Mouse (Mus musculus): ENCODE measurements at regions not wholly inside any gene's neighbourhood (a gene's known extent, or its start where the extent isn't known, plus 50 kb on each side); places are given as distances from the start of the nearest gene placed in this dataset.

- no peak for ATAC-seq (replicated peaks; ENCODE audit: poor library complexity, severe bottlenecking)
Observed at GRCm38 (mm10) chr2:45287530-45288009, 170.4 kb upstream of the Zeb2 start.

GRCm38 (mm10) chr2:45283811-45284210 is 166.6 kb upstream of the Zeb2 start:
- ATAC-seq (replicated peaks; ENCODE audit: poor library complexity, severe bottlenecking) = no peak

DNA sequence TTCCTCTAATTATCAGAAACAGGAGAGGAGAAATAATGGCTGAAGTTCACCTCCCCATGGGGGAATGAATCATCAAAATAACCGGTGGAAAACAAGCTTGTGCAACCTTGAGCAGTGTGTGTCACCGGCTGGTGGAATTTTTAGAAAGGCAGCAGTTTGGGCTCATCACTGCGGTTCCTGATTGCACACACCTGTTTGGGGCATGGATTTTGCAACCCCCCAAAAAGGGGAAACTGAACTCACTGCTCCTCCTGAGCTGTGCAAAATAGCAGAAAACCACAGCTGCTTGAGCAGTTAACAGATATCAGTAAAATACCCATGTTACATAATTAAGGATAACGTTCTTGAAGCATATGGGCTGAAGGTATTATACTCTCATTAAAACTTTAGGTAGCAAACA is 162.3 kb upstream of the Zeb2 start:
- ATAC-seq (replicated peaks; ENCODE audit: poor library complexity, severe bottlenecking) = peak; percentile 81

GRCm38 (mm10) chr2:45277602-45278001 is 160.4 kb upstream of the Zeb2 start:
- peak; percentile 37 for ATAC-seq (replicated peaks; ENCODE audit: poor library complexity, severe bottlenecking)

DNA sequence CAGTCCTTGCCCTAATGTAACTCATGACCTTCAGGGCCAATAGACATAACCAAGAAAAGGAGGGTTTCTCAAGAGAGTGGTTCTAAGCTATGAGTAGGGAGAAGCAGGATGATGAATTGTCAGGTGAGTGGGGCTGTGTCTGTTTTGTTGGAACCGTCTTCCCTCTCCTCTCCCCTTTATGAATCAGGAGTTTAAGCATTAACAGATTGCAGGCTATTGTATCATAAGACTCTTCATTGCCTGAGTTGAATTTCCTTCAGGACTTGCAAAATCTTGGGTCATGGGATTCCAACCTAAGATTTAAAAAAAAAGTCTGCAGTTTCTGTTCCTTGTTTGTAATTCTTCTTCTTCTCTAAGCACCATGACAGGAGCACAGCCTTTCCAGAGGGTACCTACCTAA is 159.5 kb upstream of the Zeb2 start:
- ATAC-seq (replicated peaks; ENCODE audit: poor library complexity, severe bottlenecking) = peak; percentile 52

GRCm38 (mm10) chr2:45270035-45270434 is 152.8 kb upstream of the Zeb2 start:
- peak; percentile 84 for ATAC-seq (replicated peaks; ENCODE audit: poor library complexity, severe bottlenecking)

GRCm38 (mm10) chr2:45265819-45266218 is 148.6 kb upstream of the Zeb2 start:
- no peak for ATAC-seq (replicated peaks; ENCODE audit: poor library complexity, severe bottlenecking)

DNA sequence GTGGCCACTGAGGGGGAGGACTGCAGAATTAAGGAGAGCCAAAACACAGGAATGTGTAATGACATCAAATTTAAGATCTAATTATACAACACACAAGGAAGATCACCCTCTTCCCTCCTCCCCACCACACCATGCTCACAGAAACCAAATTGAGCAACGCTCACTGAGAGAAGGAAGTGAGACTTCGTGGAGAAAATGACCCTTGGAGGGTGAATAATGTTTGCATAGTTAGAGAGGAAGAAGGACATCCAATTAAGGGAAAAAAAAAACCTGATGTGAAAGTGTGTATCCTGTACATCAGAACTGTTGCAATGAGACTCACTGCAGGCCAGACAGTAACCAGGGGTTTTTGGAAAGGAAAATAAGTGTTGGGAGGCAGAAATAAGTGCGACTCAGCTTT is 144.8 kb upstream of the Zeb2 start:
- ATAC-seq (replicated peaks; ENCODE audit: poor library complexity, severe bottlenecking) = peak; percentile 99

DNA sequence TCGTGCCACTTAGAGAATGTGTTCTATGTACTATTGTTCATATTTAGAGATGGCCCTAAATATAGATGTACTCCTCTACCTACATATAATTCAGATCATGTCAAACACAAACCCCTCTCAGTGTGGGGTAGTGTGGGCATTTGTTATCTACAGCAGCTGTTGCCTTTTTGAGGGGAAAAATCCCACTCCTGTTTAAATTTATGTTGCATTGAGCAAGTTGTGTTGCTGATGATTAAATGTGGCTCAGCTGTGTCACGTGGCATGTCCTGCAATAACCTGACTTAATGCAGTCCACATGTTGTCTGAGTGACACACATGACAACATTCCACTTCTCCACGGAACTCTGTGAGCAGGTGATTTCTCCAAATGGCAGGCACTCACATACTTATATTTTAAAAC is 141.7 kb upstream of the Zeb2 start:
- ATAC-seq (replicated peaks; ENCODE audit: poor library complexity, severe bottlenecking) = no peak

GRCm38 (mm10) chr2:45256373-45256772 is 139.2 kb upstream of the Zeb2 start:
- no peak for ATAC-seq (replicated peaks; ENCODE audit: poor library complexity, severe bottlenecking)

DNA sequence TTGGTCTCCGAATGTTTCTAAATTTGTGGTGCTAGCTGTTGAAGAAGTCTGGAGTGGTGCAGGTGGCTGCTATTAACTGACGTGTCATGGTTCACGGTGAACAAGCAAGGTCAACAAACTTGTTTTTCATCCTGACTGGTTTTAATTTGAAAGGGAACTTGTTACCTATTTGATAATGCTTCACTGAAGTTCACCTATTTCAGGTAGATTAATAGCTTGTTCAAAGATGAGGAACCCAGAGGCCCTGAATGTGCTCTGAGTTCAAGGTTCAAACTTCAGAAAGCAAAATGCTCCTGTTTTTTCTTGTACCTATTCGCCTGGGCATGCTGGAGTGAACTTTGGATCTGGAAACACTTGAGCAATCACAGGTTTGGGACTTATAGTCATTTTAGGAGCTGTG is 136.7 kb upstream of the Zeb2 start:
- ATAC-seq (replicated peaks; ENCODE audit: poor library complexity, severe bottlenecking) = no peak

DNA sequence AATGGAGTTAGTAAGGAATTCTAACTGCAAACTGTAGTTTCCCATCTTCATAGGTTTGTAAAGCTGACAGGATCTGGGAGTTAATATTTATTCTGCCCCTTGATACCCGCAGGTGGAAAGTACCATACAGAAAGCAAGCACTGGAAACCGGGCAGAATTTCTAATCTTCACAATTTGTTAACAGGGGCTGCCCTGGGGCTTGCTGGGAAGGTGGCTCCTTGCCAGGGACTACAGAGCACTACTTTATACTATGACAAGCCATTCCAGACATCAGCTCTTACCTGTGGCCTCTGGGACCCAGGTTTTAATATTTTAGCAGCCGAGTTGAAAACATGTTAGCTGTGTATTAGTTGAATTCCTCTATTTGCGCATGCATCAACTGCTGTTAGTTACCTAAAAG is 135.1 kb upstream of the Zeb2 start:
- ATAC-seq (replicated peaks; ENCODE audit: poor library complexity, severe bottlenecking) = no peak

GRCm38 (mm10) chr2:45249658-45250057 is 132.5 kb upstream of the Zeb2 start:
- no peak for ATAC-seq (replicated peaks; ENCODE audit: poor library complexity, severe bottlenecking)

DNA sequence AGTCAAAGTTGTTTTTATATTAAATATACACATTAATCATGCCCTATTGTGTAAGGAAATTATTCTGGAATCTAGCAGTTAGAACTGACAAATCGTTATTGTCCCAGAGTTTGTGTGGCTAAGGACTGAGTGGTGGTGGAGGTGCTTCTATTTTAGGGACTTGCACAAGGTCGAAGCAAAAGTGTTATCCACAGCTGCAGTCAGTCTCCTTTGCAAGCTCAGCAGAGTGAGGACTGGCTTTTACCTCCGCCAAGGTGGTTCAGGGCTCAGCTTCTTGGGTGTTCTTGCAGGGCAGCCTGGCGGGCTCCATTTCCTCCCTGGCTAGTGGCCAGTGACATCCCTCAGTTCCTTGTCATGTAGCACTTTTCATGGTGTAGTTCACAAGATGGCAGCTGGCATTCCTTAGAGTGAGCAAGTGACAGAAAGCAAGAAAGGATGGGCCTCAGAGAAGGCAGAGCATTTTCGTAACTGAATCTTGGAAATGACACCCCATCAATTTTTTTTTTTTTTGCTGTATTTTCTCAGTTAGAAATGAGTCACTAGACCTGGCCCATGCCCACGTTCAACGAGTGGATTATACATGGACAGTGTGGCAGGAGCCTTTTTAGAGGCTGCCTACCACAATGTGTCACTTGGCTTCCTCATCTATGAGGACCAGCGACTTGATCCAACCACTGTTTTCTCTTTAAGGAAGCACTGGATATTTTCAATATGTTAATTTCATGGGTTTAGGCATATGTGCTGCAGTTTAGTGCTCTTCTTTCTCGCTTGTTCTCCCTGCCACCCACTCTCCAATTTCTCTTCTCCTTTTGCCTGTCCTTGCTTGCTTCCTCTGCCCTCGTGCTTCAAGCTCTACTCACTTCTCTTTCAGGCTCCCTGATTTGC is 129.1 kb upstream of the Zeb2 start:
- ATAC-seq (replicated peaks; ENCODE audit: poor library complexity, severe bottlenecking) = peak; percentile 90

DNA sequence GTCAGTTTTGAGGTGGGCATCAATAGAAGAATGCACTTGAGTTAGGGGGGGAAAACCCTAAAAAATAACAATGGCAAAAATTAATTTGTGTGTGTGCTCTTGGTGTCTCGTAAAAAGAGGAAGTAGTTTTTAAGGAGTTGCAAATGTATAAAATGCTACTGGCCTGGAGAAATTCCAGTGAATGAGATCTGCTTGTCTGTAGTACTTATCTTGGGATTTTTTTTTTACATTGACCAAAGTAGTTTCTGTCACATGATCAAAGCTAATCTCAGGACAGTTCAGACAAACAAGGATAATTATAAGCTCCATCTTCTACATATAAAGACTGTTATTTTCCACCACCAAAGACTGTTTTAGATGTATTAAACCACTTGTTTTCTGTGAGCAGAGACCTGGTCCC is 128.3 kb upstream of the Zeb2 start:
- 0 out of 2 replicates have a peak, but pooled peaks have one; percentile 28 for ATAC-seq (replicated peaks; ENCODE audit: poor library complexity, severe bottlenecking)

- no peak for ATAC-seq (replicated peaks; ENCODE audit: poor library complexity, severe bottlenecking)
Observed at GRCm38 (mm10) chr2:45244491-45244890, 127.3 kb upstream of the Zeb2 start.

- 0 out of 2 replicates have a peak, but pooled peaks have one; percentile 15 for ATAC-seq (replicated peaks; ENCODE audit: poor library complexity, severe bottlenecking)
Observed at GRCm38 (mm10) chr2:45239501-45240292, 122.5 kb upstream of the Zeb2 start.

DNA sequence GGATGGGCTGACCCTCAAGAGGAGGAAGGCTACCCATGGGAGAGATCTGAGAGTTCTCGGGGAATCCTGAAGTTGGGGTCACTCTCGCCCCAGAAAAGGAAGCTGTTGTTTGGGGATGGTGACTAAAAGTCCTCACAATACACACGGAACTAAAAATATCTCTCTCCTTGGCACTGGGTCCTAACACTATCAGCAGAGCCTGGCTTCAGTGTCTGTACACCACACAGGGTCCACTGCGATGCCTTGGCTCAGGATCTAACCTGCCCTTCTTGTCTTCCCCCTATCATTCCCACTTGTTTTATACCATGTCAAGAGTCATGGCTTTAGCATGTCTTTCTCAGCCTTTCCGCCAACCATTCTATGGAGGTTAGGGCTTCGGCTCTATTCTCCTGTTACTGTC is 121.8 kb upstream of the Zeb2 start:
- 0 out of 2 replicates have a peak, but pooled peaks have one; percentile 22 for ATAC-seq (replicated peaks; ENCODE audit: poor library complexity, severe bottlenecking)

DNA sequence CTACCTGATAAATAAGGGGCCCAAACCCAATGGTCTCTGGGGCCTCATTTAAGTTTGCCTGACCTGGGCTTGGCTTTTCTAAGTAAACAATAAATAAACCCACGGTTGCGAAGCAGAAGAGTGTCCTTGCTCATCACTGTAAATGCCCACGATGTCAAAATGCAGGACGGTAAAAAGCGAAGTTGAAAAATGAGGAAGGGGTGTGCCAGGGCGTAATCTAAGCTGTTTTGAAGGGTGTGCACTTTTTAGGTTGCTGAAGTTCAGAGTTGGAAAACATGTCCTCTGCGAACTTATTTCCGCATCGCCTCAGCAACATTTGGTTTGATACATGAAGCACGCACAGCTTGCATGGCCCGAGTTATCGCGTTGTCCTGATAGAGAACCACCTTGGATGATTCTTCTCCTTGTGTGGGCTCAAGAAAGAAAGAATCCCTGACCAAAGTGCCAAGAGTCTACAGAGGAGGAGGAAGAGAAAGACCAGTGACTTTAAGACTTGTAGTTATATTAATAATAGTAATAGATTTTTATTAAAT is 119.0 kb upstream of the Zeb2 start:
- ATAC-seq (replicated peaks; ENCODE audit: poor library complexity, severe bottlenecking) = peak; percentile 50; the same call in 1 of the 2 replicates

- no peak for ATAC-seq (replicated peaks; ENCODE audit: poor library complexity, severe bottlenecking)
Observed at GRCm38 (mm10) chr2:45234148-45234547, 117.0 kb upstream of the Zeb2 start.

All from granulocyte monocyte progenitor cell, adult 5-6 weeks (primary cell).